Mouse (Mus musculus): ENCODE measurements around the gene Gm21789.
"Not testable (repeated sequence)": the region's sequence is repeated elsewhere in the genome, so short reads cannot be mapped to it uniquely, and the experiment has no call there.

Gm21789 gene

GRCm38 (mm10) chrX:32941468-32941867 is at the start of gene Gm21789:
TSS of gene Gm21789 (plus strand) at chrX:32941768.
- not testable (repeated sequence) for DNase-seq (ENCODE audit: low spot score)

- DNase-seq (ENCODE audit: low spot score): not testable (repeated sequence)
Measured at GRCm38 (mm10) chrX:32894325-32894724, 47.2 kb upstream of the Gm21789 start, which contains the start of gene Btbd35f30. TSS of gene Btbd35f30 (plus strand) at chrX:32894625.

GRCm38 (mm10) chrX:32973597-32973996 is 32.0 kb downstream of the Gm21789 start, which contains the start of gene Btbd35f5:
TSS of gene Btbd35f5 (plus strand) at chrX:32973897.
- not testable (repeated sequence) for DNase-seq (ENCODE audit: low spot score)
